Mouse (Mus musculus) erythroblast, embryonic 14.5 days (primary cell): ENCODE results near the gene Efs.

Experiments
- GATA1 ChIP-seq: IDR thresholded peaks from 2 replicates; pipeline ENCODE4 v1.6.1; 2012; ENCODE audit warnings: low read length, inconsistent platforms, mixed read lengths
- TAL1 ChIP-seq: IDR thresholded peaks from 3 replicates; pipeline ENCODE4 v1.6.1; 2012; ENCODE audit warnings: low read length, inconsistent platforms, mixed read lengths

DNA sequence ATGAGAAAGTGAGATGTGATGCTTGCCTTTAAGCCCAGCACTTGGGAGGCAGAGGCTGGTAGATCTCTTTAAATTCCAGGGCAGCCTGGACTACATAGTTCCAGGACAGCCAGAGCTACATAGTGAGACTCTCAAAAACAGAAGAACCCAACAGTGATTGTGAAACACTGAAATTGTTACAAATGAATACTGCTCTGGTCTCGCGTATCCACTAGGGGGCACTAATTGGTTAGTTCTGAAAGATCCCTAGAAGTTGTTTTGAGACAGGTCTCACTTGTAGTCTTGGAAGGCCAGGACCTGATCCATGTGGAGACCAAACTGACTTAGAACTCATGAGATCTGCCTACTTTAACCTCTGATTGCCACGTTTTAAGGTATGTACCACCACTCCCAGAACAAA, 25.5 kb downstream of the Efs start:
- TF ChIP-seq GATA1 (no peak), TAL1 (no peak)
